In genomic region chr12:15816254-15816605, GRCm38 (mm10) we compare ENCODE assay signal across 8 mouse cellular contexts. TPM values are rescaled to one million over a fixed set of nuclear protein-coding genes. Genes with fewer than 3 reads are reported as not detected.
DNase-seq lines count a peak whose midpoint lies in the region; ATAC-seq and TF ChIP-seq lines count a peak whose summit lies in the region.

No protein-coding gene starts in this region.

- H3K36me3 ChIP-seq in intestine, postnatal 0 days (ENCODE audit: control insufficient read depth, insufficient read depth), result no peaks in the 10 kb centered on the region

- 0 out of 2 replicates have a peak, but pooled peaks cover 4% of the 10 kb centered on the region for H3K4me1 ChIP-seq in intestine, postnatal 0 days (replicated peaks; ENCODE audit: control insufficient read depth, insufficient read depth, low read length)

- H3K4me3 ChIP-seq in layer of hippocampus, adult 2 months, result peak overlapping the region; percentile 96
- peak overlapping the region; percentile 70 for H3K4me3 ChIP-seq in intestine, postnatal 0 days (ENCODE audit: low read depth, low read length)

- TF ChIP-seq CTCF in layer of hippocampus, adult 2 months (conservative IDR thresholded peaks at IDR 0.05), result no peak; the same call in 1 of the 2 replicates
- TF ChIP-seq CTCF in intestine, postnatal 0 days (IDR thresholded peaks at IDR 0.05; ENCODE audit: low read depth), result no peak

- peak overlapping the region; percentile 98 for H3K27ac ChIP-seq in layer of hippocampus, adult 2 months
- H3K27ac ChIP-seq in intestine, postnatal 0 days (ENCODE audit: low read depth, low read length), result peak overlapping the region; percentile 82

- peak overlapping the region; percentile 78 for H3K4me2 ChIP-seq in intestine, postnatal 0 days (replicated peaks; ENCODE audit: low read depth)

- H3K9ac ChIP-seq in intestine, postnatal 0 days (ENCODE audit: low read depth, low read length), result peak overlapping the region; percentile 71

- DNase-seq in layer of hippocampus, adult 2 months (ENCODE audit: low spot score in 2 of 2), result no peak
- DNase-seq in layer of hippocampus, adult 11-12 months (ENCODE audit: low spot score), result no peak
- peak; percentile 41 for DNase-seq in adrenal gland, postnatal 25 days
- peak; percentile 61 for DNase-seq in gastrocnemius, postnatal 25 days
- peak; percentile 49 to 55 for DNase-seq in spleen, postnatal 10 days (ENCODE audit: low spot score in 2 of 2)
- DNase-seq in frontal cortex, postnatal 25 days (ENCODE audit: low spot score in 2 of 2), result no peak

- peaks cover 12% of the 10 kb centered on the region; the same call in 1 of the 2 replicates for H3K27me3 ChIP-seq in intestine, postnatal 0 days (replicated peaks; ENCODE audit: control insufficient read depth, insufficient read depth, low read length)

- ATAC-seq in intestine, postnatal 0 days, result no peak
- peak; percentile 21 for ATAC-seq in megakaryocyte progenitor cell, adult 5-6 weeks (replicated peaks; ENCODE audit: poor library complexity)

- WGBS in intestine, postnatal 0 days, result under 1% methylated on average over 23 of the region's 23 CpGs

- no peaks in the 10 kb centered on the region for H3K9me3 ChIP-seq in intestine, postnatal 0 days (ENCODE audit: control insufficient read depth)

RNA-seq across cellular contexts. Expression of gene Trib2, which starts 0.5 kb away (rescaled TPM):
- total RNA-seq in layer of hippocampus, adult 2 months (2021), result 10 to 100 TPM; 32.2 to 33.5 TPM
- total RNA-seq in adrenal gland, postnatal 25 days (2021), result 12.3 and 12.9 TPM in 2 replicates
- total RNA-seq in gastrocnemius, postnatal 25 days (2021), result 10 to 100 TPM; 13.6 to 20.0 TPM
- polyA plus RNA-seq in intestine, postnatal 0 days (2015; fragmentation: Nextera tagmentation; extraction: Ambion mirVana), result 11.2 and 12.2 TPM in 2 replicates
- total RNA-seq in megakaryocyte progenitor cell, adult 5-6 weeks (2015), result 3.2 and 7.5 TPM in 2 replicates
- total RNA-seq in megakaryocyte progenitor cell, adult 5-6 weeks (2017), result 4.1 and 8.0 TPM in 2 replicates

Comparison
In these comparisons a context has a peak if more than half of its experiments do, and no peak if none do; other contexts are left out.
1. DNase-seq: peak in adrenal gland, postnatal 25 days (single experiment), gastrocnemius, postnatal 25 days (single experiment) and spleen, postnatal 10 days (2 of 2); none in layer of hippocampus, adult 2 months (0 of 2), layer of hippocampus, adult 11-12 months (single experiment) and frontal cortex, postnatal 25 days (0 of 2).